Mouse (Mus musculus) cortical plate, adult 2 months (tissue): ENCODE measurements around the gene Vmn2r38. TPM values are rescaled to one million over a fixed set of nuclear protein-coding genes. Genes with fewer than 3 reads are reported as not detected.
"Not testable (repeated sequence)": the region's sequence is repeated elsewhere in the genome, so short reads cannot be mapped to it uniquely, and the experiment has no call there.

Experiments
- H3K27ac ChIP-seq: fragments of 200-500 bp; 2 replicates; pipeline ENCODE4 v1.5.1; 2012; ENCODE audit warnings: low read length, control low read depth, inconsistent platforms; ENCODE audit not compliant: insufficient read depth
- H3K4me1 ChIP-seq: fragments of 200-500 bp; 2 replicates; pipeline ENCODE4 v1.6.1; 2011; ENCODE audit warnings: low read length; ENCODE audit not compliant: control insufficient read depth, insufficient read depth
- H3K4me3 ChIP-seq: fragments of 200-500 bp; 2 replicates; pipeline ENCODE4 v1.5.1; 2011; ENCODE audit warnings: mild to moderate bottlenecking, low read length, control low read depth; ENCODE audit not compliant: insufficient read depth
- polyA plus RNA-seq: library from polyadenylated mRNA; depleted of rRNA; stranded (reverse); fragments of >200 nt; gene quantifications from 2 replicates; pipeline ENCODE4 v1.2.3, GENCODE M21; 2012; rRNA removed

The Vmn2r38 gene
- polyA plus RNA-seq: not detected in 2 replicates

GRCm38 (mm10) chr7:9097781-9098180 is at the start of gene Vmn2r38:
Gene Vmn2r38, minus strand, starts transcription at chr7:9097881.
- H3K4me1 ChIP-seq, H3K4me3 ChIP-seq, H3K27ac ChIP-seq: not testable (repeated sequence)

- H3K4me1 ChIP-seq, H3K27ac ChIP-seq, H3K4me3 ChIP-seq: not testable (repeated sequence)
Measured at GRCm38 (mm10) chr7:9065353-9065752, 32.3 kb downstream of the Vmn2r38 start.

GRCm38 (mm10) chr7:9030698-9031097 is 67.0 kb downstream of the Vmn2r38 start, which contains the start of gene Vmn2r39:
Gene Vmn2r39, minus strand, starts transcription at chr7:9030798.
- not testable (repeated sequence) for H3K4me1 ChIP-seq, H3K4me3 ChIP-seq, H3K27ac ChIP-seq

Other genes with a start within 250 kb of the Vmn2r38 start
- gene Vmn2r40, start 166.4 kb downstream of the Vmn2r38 start, polyA plus RNA-seq: not detected in 2 replicates
- not detected in 2 replicates for gene Vmn2r39, start 67.1 kb downstream of the Vmn2r38 start, polyA plus RNA-seq
- not detected in 2 replicates for gene Vmn2r37, start 125.8 kb upstream of the Vmn2r38 start, polyA plus RNA-seq